Mouse (Mus musculus): ENCODE measurements around the gene Uvssa. TPM values are rescaled to one million over a fixed set of nuclear protein-coding genes. Genes with fewer than 3 reads are reported as not detected.
"Not testable (repeated sequence)": the region's sequence is repeated elsewhere in the genome, so short reads cannot be mapped to it uniquely, and the experiment has no call there.

The Uvssa gene
- total RNA-seq (2021): 1 to 10 TPM; 5.2 to 5.3 TPM
- long read RNA-seq, experiment 1, partial matches to known transcripts: 0 of 3 reads
- long read RNA-seq, experiment 1, other reads (novel, unspliced or antisense): 3 of 3 reads
- long read RNA-seq, experiment 2, partial matches to known transcripts: 1 of 1 reads
- long read RNA-seq, experiment 2, other reads (novel, unspliced or antisense): 0 of 1 reads

DNA sequence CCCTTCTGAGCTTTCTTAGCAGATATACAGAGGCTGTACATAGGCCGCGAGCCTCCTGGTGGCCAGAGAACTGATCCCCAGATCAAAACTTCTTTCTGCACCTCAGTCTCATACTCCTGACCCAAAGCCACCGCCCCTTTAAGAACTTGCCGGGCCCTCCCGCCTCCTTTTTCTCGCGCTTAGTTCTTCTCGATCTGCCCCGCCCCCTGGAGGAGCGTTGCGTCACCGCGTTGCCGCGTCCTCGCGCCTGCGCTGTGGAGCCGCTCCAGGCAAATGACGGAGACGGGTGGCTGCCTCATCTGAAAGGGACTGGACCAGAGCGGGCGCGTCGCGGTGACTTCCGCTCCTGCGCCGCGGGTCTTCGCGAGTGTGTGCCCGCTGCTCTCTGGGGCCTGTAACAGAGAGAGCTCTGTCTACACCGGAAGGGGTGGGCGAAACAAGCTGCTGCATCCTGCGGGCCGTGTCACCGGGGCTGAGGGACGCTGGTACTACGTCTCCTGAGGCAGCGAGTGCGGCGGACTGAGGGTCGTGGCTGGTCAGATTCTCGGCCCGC, at the start of gene Uvssa:
Gene Uvssa, plus strand, starts transcription at position 248 of the 553 bp plus-strand sequence.
- DNase-seq (ENCODE audit: low spot score in 2 of 2): peak; percentile 98 to 99

DNA sequence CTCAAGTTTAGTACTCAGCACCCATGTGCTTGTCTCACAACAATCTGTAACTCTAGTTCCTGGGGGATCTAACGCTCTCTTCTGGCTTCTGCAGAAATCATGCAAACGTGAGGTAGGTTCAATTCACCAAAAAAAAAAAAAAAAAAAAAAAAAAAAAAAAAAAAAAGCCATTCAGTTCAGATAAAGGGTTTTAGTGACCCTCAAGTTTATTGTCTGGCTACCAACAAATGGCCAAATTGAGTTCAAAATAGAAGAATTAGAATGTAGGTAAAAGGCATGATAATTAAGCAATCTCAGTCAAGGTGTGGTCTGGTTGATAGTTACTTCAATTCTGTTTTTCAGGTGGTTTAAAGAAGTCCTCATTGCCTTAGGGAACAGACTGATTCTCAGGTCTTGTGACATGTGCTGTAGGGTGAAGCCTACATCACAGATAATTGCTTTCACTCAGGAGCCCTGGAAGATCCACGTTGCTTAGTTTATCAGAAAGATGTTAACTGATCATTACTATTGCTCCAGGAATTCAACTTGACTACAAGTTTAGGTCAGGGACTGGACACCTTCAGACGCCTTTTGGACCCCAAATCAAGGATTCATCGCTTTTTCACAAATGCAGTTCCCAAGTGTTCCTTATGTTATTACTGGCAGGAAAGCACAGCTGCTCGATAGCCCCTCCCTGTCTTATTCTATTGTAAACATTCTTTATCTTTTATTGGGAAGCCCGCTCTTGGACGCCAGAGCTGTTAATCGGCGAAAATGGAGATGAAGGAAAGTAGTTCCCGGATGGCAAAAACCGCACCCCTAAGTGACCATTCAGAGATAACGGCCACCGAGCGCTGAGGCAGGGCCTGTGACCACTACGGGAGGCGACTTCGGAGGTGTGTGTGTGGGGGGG, 43.7 kb upstream of the Uvssa start:
- no peak for DNase-seq (ENCODE audit: low spot score in 2 of 2)

DNA sequence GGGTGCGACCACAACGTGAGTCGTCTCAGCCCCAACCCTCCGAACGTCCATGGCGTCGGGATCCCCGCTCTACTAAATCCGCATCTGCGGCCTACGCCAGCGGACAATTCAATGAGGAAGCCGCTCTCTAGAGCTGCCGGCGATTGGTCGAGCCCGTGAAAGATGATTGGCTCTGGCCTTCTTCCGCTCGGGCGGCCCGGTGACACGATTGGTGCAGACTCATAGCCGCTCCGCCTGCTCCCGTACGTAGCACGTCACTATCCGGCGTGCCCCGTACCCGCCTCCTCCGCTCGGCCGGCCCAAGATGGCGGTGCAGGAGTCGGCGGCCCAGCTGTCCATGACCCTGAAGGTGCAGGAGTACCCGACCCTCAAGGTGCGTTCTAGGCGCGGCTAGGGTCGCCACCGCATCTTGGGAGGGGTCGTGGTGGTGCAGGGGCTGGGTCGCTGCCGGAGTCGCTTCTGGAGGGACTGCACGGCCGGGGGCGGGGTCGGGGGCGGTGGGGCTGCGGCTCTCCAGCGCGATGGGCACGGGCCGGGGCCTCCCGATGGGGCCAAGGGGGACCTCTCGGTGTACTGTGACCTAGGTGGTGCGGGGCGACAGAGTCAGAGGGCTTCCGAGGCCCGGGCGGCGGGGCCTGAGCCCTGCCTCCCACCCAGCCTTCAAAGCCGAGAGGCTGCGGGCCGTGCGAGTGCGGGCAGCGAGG, 42.9 kb upstream of the Uvssa start, which contains the start of gene Maea:
Gene Maea, plus strand, starts transcription at position 237 of the 704 bp plus-strand sequence.
- DNase-seq (ENCODE audit: low spot score in 2 of 2): peak; percentile 88 to 90

DNA sequence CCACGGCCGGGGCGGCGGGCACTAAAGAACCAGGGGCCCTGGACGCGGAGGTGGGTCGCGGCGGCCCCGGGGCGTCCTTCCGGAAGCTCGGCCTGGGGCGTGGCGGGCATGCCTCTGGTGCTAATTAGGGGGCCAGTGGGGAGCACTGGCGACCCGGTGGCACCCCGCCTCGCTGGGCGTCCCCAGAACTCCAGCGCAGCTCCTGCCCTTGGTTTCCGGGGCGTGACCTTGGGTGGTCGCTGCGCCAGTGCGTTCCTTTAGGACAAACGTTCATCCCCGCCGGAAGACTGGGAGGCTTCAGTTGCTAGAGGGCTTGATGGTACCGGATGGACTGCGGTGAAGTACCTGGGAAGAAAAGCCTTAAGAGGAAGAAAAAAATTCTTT, 42.4 kb upstream of the Uvssa start:
- DNase-seq (ENCODE audit: low spot score in 2 of 2): peak; percentile 29 to 44

DNA sequence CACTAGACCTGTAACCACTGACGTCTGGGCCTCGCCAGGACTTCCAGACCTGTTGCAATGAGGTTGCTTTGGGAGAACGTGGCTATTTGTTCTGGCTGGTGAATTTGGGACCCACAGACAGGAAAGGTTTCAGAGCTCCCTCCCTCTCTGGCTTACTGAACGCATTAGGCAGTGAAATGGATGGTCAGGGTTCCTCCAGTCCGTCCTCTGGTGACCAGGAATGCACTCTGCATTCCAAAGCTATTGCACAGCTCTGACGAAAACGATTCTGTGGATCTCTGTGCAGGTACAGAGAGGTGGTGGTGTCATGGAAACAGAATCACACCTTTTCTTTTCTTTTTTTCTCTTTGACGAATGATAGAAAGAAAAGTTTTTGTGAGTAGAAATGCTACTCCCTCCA, 41.1 kb upstream of the Uvssa start:
- no peak for DNase-seq (ENCODE audit: low spot score in 2 of 2)

DNA sequence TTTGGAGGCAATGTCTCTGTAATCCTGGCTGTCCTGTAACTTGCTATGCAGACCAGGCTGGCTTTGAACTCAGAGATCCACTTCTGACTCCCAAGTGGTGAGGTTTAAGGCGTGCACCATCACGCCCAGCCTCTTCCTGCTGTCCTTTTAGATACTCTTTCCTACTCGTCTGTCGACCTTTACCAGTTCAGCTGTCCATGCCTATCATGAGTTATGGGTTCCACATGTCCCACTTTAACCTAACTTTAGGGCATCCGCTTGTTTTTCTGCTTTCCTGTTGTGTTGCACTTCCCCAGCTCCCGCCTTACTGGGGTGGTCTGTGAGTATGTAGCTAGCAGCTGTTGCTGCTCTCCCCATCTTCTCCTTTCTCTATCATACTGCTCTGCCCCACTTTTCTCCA, 37.2 kb upstream of the Uvssa start:
- no peak for DNase-seq (ENCODE audit: low spot score in 2 of 2)

DNA sequence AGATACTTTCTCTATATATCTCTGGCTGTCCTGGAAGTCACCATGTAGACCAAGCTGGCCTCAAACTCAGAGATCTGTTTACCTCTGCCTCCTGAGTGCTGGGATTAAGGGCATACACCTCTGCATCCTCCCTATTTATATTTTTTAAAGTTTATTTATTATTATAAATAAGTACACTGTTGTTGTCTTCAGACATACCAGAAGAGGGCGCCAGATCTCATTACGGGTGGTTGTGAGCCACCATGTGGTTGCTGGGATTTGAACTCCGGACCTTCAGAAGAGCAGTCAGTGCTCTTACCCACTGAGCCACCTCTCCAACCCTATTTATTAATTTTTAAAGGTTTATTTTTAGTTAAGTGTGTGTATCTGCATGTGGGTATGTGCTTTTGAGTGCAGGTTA, 36.1 kb upstream of the Uvssa start:
- not testable (repeated sequence) for DNase-seq (ENCODE audit: low spot score in 2 of 2)

DNA sequence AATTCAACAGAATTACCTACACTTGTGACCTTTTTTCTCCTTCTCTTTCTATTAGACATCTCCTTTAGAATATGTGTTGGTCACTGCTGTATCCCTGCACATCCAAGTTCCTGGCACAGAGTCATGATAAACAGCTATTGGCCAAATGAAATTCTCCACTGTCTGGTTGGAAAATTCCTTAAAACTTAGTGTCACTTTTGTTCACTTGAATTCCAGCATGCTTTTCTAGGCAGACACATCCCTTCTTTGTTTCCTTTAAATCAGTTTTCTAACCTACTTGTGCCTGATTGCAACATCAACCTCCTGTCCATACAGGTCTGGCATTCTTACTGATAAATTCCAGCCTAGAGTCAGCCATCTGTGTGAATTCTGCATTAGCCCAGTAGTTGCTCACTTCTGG, 35.5 kb upstream of the Uvssa start:
- DNase-seq (ENCODE audit: low spot score in 2 of 2): no peak

DNA sequence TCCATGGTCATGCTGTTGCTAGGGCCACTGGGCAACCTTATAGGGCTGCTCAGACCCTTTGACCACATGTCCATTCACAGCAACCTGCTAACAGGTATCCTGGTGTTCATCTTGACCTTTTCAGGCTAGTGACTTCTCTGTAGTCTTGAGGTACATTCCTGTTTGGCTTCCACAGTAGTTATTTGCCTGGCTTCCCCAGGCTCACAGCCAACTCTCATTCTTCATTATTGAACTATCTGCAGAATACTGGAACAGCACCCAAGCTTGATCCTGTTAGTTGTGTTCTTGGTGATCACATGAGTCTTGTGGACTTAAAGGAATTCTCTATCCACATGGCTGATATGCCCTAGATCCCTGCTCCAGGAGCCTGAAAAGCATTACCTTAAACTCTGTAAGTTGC, 34.8 kb upstream of the Uvssa start:
- no peak for DNase-seq (ENCODE audit: low spot score in 2 of 2)

DNA sequence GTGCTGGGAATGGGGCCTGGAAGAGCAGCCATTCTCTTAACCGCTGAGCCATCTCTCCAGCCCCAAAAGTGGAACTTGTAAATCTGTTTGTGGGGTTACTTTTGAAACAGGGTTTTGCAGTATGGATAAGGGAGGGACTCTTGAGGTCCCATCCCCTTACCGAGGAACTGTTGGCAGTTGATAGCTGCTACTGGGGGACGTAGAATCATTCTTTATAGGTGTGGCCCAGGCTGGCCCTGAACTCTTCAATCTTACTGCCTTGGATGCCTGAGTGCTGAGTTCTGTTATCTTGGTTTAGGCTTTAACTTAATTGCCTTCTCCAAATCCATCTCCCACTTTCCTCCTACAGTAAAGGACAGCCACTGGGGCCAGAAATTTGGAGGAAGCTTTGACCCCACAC, 34.3 kb upstream of the Uvssa start:
- DNase-seq (ENCODE audit: low spot score in 2 of 2): no peak

DNA sequence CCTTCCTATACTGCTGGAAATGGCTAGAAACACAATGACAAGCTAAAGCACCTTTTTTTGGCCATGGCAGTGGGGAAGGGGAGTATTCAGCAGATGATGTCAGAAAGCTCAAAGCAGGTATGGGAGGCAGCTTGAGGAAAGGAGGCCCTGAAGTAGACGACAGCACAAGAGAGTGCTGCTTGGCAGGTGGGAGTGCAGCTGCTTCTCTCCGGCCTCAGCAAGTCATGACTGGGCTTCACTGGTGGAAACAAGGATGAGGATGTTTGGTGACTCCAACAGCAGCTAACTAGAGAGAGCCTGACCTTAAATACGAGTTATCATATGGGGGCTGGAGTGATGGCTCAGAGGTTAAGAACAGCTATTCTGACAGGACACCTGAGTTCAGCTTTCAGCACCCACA, 30.7 kb upstream of the Uvssa start:
- DNase-seq (ENCODE audit: low spot score in 2 of 2): no peak

DNA sequence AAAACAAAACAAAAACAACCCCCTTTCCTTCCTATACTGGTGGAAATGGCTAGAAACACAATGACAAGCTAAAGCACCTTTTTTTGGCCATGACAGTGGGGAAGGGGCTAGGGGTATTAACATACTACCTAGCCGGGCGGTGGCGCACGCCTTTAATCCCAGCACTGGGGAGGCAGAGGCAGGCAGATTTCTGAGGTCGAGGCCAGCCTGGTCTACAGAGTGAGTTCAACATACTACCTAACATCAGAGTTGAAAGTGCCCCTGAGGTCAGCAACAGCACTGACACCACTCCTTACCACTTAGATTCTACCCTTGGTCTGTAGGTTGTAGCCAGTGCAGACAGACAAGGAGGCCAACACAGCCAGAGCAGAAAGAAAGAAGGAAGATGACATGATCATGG, 29.1 kb upstream of the Uvssa start:
- no peak for DNase-seq (ENCODE audit: low spot score in 2 of 2)

DNA sequence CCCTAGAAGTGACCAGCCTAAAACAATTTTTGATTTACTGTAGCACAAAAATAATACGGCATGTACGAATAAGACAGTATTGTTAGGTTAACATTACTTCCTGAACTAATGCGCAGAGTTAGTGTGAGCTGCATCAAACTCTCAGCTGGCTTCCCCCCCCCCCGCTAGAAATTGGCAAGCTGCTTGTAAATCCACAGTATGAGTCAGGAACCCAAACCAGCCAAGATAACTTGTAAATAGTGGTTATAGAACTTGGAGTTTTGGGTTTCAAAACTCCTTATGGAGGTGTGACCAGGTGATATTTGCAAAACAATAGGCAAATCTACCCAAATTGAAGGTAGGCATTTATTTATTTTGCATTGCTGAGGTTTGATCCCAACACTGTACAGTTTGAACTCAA, 28.6 kb upstream of the Uvssa start:
- DNase-seq (ENCODE audit: low spot score in 2 of 2): no peak

DNA sequence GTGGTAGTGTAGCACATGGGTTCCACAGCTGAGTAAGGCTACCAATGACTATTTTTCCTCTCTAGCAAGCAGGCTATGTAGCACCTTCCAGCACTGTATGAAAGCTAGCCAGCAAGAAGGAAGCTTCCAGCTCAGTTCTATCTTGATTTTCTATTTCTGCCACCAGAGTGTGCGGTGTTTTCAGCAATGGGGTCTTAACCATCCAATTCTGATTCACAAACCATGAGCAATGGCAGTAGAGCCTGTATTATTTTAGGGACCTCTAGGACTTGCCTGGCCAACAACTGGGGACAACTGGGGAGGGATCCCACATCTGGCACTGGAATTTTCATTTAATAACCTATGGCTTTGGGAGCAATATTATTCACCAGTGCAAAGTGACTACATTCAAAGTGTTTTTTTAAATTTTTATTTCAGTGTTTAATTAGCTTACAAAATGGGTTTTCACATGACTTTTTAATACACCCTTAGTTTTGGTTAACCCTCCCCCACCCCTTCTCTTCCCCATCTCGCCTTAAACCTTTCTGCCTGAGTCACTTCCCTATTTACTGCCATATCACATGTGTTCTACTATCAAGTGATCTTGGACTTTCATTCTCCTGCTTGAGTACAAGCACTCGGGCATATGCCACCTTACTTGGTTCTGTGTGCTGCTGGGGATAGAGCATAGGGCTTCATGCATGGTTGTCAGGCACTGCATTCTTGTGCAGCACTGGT, 26.6 kb upstream of the Uvssa start:
- no peak for DNase-seq (ENCODE audit: low spot score in 2 of 2)

DNA sequence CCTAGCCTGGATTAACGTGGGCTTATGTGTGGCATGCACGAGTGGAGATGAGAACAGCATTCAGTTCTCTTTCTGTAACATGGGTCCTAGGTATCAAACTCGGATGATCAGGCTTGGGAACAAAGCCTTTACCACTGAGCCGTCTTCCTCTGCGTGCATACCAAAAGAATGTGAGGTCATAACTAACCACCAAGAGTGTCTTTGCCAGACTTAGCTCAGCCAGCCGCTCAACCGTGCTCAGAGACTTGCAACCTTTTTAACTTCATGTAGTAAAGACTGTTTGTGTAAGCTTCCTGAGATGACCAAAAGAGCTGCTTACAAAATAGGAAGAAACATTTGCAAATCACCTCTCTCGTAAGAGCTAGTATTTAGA, 26.1 kb upstream of the Uvssa start:
- no peak for DNase-seq (ENCODE audit: low spot score in 2 of 2)

DNA sequence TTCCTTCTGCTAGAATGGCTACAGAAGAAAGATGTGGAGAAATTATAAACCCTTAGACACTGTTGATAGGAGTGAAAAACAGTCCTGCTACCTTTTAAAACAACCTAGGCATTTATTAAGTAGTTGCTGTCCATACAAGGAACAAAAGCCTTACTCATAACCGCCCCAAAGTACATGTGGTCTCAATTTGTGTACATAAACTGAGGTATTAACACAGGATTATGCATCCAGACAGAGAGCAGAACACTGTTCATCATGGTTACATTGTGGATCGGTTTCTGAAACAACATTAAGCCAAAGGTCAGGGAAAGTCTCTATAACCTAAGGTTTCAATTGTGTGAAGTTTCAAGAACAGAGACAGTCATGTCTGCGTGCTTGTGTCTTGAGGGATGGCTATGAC, 25.3 kb upstream of the Uvssa start:
- no peak for DNase-seq (ENCODE audit: low spot score in 2 of 2)

DNA sequence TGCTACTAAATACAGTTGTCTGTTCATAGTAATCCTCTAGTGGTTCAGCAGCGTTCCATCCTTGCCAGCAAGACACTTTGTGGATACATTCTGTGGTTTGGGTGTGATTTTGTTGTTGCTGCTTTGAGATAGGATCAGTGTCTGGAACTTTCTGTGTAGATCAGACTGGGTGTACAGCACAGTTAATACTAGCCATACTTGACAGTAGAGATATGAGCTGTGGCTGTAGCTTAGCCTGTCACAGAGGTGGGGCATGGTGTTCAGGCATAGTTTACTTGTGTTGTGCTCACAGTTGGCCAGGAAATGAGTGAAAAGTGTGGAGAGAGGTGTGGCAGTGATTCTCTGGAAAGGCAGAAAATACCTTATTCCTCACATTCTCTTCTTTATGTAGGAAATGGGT, 20.9 kb upstream of the Uvssa start:
- DNase-seq (ENCODE audit: low spot score in 2 of 2): no peak

DNA sequence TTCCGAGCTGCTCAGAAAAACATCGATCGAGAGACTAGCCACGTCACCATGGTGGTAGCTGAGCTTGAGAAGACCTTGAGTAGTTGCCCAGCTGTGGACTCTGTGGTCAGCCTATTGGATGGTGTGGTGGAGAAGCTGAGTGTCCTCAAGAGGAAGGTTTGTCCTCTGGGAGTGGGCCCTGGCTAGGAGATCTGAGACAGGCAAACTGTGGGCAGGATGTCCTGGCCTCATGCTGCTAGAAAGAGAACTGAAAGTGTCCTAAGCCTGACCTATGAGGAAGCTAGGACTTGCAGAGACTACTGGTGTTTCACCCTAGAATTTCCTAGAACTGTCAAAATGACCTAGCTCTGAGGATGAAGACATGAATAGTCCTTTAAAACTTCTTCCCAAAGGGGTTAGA, 19.9 kb upstream of the Uvssa start:
- no peak for DNase-seq (ENCODE audit: low spot score in 2 of 2)

DNA sequence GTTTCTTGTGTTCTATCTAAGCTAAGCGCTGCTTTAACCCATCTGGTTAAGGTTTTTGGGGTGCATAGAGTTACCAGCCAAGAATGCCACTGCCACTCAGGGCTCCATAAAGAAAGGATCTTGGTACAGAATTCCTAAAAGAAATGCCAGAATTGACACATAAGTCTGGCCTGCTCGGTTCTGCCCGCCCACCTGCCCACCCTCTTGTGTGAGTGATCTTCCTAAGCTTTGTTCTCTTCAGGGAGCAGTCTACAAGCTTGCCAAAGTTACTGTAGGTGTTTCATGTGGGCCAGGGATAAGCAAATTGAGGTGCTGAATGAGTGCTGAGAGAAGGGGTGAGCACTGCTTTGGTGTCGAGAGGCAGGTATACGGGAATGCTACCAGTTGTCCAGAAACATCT, 15.1 kb upstream of the Uvssa start:
- no peak for DNase-seq (ENCODE audit: low spot score in 2 of 2)

DNA sequence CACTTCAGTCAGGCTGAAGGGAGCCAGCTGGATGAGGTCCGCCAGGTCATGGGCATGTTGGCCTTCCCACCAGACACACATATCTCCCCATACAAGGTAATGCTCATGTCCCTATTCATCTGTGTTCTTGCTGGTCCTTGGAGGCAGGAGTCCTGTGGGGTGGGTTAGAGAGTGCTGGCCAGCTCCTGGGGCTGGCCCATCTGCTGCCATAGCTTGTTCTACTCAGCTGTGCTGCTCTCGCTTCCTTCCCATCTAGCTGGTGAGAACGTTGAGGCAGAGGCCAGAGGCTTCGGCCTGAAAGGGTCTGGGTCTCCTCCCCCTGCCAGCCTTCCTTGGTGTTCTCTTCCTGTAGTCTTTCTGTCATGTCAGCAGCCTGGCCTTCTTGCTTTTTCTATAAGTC, 9.7 kb upstream of the Uvssa start:
- no peak for DNase-seq (ENCODE audit: low spot score in 2 of 2)

DNA sequence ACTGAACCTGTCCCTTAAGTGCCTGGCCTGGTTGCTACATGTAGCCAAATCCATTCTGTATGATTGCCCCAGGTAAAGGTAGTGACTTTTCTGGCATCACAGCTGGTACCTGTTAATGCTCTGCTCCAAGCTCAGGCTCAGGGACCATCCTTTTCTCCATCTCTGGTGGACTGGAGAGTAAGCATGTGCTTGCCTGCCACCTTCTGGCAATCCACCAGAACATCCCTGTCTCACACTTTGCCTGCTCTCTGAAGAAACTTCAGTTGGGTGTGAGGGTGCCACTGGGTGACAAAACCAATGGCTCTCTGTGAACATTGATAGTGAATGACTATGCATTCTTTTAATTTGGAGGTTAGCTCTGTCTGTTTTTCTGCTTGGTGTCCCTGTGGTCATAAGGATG, 7.2 kb upstream of the Uvssa start:
- no peak for DNase-seq (ENCODE audit: low spot score in 2 of 2)

All from adrenal gland, adult 18-20 months (tissue).